Mouse (Mus musculus): ENCODE results near the gene Map2k5.
A peak's percentile ranks its signal among the peaks of the same experiment; 100 is the strongest.

Gene Map2k5

GRCm38 (mm10) chr9:63183864-63184263 lies 193.8 kb downstream of the Map2k5 start:
- no peak for DNase-seq (ENCODE audit: extremely low spot score)

DNA sequence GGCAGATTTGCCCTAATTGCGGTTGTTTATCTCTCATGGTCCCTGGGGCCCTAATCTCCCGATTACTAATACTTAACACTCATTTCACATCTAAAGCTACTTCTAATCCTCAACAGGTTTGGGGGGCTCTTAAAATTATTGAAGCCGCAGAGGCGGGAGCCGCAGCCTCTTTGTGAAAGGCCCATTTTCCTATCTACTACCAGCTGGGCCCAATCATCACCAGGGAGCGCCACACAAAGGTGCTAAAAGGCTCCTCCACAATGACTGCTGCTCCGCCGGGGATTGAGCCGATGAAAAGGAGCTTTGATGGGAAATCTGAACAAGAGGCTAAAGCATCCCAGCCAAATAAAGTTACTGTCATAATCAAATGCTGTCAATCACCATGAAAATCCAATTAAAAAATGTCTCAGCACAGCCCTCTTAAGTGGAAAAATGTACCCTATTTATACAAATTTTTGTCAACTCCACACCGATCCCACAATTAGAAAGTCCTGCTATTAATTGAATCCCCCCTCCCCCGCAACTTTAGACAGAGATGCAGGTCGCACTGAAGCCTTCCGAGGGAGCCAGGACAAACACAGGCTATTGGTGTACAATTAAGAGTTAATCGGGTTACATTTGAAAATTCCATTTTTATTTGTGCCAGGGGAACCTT lies 195.3 kb downstream of the Map2k5 start:
- DNase-seq (ENCODE audit: extremely low spot score): no peak

DNA sequence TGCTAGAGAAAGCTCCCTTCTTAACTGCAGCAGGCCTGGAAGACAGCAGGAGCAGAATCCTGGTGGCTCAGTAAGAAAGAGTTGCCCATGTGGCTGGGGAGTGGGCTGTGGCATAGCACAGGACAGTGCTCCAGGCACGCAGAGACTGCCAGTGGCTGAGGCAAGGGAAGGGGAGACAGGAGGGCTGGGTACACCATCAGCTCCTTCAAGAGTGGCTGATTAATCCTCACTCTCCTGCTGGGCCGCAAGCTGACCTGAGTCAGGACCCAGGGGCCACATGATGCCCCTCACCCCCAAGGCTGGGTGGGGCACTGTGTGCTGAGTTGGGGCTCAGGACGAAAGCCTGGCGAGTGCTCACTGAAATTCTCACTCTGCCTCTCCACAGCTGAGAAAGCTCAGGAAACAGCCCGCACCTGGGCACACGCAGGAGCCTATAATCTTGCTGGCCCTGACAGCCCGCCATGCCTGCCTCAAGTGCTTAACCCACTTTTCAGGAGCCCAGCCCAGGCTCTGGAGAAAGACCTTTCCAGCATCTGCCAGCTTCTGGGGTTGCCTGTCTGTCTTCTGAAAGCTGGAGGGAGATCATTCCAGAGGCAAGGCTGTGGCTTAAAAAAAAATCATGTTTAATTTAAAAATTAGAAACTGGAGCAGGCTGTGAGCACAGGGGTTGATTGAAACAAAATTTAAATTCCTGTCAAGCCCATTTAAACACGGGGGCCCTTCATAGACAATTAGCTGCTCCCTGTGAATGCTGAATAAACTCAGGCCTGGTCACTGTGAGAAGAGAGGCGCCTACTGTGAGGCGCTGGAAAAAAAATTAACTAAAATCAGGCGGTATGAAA lies 196.1 kb downstream of the Map2k5 start:
- no peak for DNase-seq (ENCODE audit: extremely low spot score)

GRCm38 (mm10) chr9:63178296-63178695 lies 199.4 kb downstream of the Map2k5 start:
- no peak for DNase-seq (ENCODE audit: extremely low spot score)

GRCm38 (mm10) chr9:63174001-63174721 lies 203.5 kb downstream of the Map2k5 start:
- DNase-seq (ENCODE audit: extremely low spot score): no peak

GRCm38 (mm10) chr9:63171951-63172350 lies 205.8 kb downstream of the Map2k5 start:
- no peak for DNase-seq (ENCODE audit: extremely low spot score)

GRCm38 (mm10) chr9:63169127-63169526 lies 208.6 kb downstream of the Map2k5 start:
- no peak for DNase-seq (ENCODE audit: extremely low spot score)

- no peak for DNase-seq (ENCODE audit: extremely low spot score)
Measured at GRCm38 (mm10) chr9:63165070-63165469, 212.6 kb downstream of the Map2k5 start.

DNA sequence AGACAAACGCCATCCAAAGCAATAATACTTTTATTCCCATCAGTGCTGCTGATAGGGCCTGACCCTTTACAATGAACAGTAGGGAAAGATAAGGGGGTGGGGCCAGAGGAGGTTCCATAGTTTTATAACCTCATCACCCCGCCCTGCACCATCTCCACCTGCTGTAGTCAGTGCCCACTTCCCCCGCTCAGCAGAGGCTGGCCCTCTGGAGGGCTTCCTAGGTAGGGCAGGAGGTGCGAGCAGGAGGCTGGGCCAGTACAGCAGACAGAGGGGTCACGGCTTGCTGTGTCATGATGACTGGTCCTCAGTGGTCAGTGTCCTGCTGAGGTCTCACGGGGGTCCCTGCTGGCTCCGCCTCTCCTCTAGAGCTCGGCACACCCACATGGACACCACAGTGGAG lies 213.9 kb downstream of the Map2k5 start:
- no peak for DNase-seq (ENCODE audit: extremely low spot score)

- DNase-seq (ENCODE audit: extremely low spot score): no peak
Measured at GRCm38 (mm10) chr9:63151949-63152348, 225.8 kb downstream of the Map2k5 start.

- DNase-seq (ENCODE audit: extremely low spot score): peak; percentile 89
Measured at GRCm38 (mm10) chr9:63151072-63151870, 226.4 kb downstream of the Map2k5 start.

DNA sequence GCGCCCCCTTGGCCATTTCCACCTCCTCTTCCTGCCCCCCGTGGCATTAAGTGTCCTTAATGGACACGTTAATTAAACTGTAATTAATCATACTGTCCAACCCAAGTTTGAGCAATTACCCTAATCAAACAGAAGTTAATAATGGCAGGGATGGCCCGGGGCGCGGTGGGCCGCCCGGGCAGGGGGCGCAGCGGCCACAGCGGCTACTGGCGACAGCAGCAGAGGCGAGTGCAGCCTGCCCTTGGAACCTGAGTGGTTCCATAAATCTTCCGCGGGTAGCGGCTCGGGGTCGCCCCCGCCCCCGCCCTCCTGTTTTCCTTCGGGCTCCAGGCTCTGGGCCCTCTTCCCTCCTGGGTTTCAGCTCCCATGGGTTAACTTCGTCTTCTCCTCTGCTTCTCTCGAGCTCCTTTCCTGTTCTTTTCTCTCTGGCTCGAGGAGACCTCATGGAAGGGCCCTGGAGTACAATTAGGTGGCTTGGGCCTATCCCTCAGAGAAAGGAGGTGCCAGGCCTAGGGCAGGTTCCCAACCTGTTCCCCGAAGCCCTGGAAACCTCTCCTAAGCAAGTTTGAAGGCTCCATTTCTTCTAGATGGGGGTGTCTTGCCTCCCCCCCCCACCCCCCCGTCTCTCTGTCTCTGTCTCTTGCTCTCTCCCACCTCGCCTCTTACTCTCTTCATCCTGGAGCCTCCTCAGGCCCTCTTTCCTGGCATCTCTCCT lies 227.5 kb downstream of the Map2k5 start:
- DNase-seq (ENCODE audit: extremely low spot score): peak; percentile 22

- DNase-seq (ENCODE audit: extremely low spot score): no peak
Measured at GRCm38 (mm10) chr9:63149372-63149766, 228.3 kb downstream of the Map2k5 start.

GRCm38 (mm10) chr9:63148410-63149371 lies 229.0 kb downstream of the Map2k5 start, which contains the start of gene Skor1:
Skor1 (minus strand) TSS chr9:63148961.
- DNase-seq (ENCODE audit: extremely low spot score): peak; percentile 40

- peak; percentile 36 for DNase-seq (ENCODE audit: extremely low spot score)
Measured at GRCm38 (mm10) chr9:63147786-63148409, 229.8 kb downstream of the Map2k5 start.

- peak; percentile 22 for DNase-seq (ENCODE audit: extremely low spot score)
Measured at GRCm38 (mm10) chr9:63147296-63147695, 230.4 kb downstream of the Map2k5 start.

- peak; percentile 38 for DNase-seq (ENCODE audit: extremely low spot score)
Measured at GRCm38 (mm10) chr9:63146856-63147274, 230.8 kb downstream of the Map2k5 start.

DNA sequence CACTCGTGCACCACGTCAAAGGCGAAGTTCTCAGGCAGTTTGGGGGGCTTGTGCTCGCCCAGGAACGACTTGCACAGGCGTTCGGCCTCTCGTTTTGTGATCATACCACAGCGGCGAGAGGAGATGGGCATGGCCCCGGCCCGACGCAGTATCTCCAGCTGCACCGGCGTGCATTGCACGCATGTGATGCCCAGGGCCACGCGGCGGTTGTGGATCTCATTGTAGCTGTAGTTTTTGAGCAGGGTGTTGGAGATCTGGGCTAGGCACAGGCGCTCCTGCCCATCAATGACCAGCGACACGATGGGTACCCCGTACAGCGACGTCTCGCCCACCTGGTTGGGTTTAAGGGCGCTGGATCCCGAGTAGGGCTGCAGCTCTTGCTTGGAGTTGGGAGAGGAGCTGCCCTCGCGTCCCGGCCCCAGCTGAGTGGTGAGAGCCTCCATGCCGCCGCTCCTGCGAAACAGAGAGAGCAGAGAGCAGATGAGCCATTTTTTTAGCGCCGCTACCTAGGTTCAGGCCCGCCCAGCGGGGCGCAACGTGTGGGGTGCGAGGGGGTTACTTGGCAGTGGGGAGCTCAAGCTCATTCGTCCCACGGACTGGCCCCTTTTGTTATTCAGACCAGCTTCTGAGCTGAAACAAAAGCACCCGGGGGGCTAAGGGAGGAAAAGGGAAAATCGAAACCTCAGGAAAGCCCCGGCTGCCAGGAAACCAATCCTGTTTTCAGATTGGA lies 231.4 kb downstream of the Map2k5 start:
- DNase-seq (ENCODE audit: extremely low spot score): peak; percentile 39
